Mouse (Mus musculus) bone marrow macrophage, adult 2 months (primary cell): ENCODE data around the gene Cd4.

Experiments
- CTCF ChIP-seq: IDR thresholded peaks from 2 replicates; pipeline ENCODE4 v1.5.1; 2012; ENCODE audit warnings: low read depth, mild to moderate bottlenecking, low read length, moderate library complexity
- POLR2A ChIP-seq: IDR thresholded peaks from 2 replicates; pipeline ENCODE4 v1.6.1; 2012; ENCODE audit warnings: mild to moderate bottlenecking, low read depth, low read length, borderline replicate concordance

DNA sequence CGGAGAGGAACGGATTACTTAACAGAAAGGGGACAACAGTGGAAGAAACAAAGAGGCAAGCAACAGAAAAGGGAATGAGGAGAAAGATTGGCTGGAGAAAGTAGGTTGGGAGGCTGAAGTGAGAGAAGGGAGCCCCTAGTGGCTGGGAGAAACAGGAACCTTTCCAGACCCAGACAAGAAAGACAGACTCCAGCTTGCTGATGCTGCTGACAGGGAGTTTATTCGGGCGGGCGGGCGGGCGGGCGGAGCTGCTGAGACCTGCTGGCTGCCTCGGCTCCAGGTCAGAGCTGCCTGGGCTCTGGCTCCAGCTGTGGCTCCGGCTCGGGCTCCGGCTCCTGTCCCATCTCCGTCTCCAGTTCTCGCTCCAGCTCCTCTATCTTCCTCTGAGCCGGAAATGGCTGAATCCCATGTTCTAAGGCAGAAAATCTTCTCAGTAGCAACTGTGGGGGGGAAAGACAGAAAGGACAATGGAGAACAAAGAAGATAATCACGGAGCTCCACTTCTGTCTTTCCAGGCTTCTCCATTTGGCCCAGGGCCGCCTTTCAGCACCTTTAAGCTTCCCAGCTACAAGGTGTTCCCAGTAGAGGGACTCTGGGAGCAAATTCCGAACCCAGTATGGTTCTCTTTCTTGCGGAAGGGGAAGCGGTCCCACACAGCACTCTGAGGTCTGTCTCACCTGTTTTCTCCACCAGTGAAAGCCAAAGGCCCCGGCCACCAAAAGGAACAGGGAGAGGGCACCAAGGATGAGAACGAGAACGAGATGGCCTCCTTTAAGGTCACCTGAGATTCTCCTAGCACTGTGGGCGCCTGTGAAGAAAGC lies 16.4 kb upstream of the Cd4 start:
- TF ChIP-seq CTCF (no peak; the same call in 1 of the 2 replicates), POLR2A (no peak)
